Mouse (Mus musculus) macrophage (primary cell): ENCODE measurements around the gene Olfr502. TPM values are rescaled to one million over a fixed set of nuclear protein-coding genes. Genes with fewer than 3 reads are reported as not detected.
"Not testable (repeated sequence)": the region's sequence is repeated elsewhere in the genome, so short reads cannot be mapped to it uniquely, and the experiment has no call there.

Experiments
- H3K27ac ChIP-seq: fragments of 350-480 bp; formaldehyde crosslinking; 2 replicates; pipeline ENCODE4 v1.9.0; 2021
- H3K36me3 ChIP-seq: fragments of 350-480 bp; formaldehyde crosslinking; 2 replicates; pipeline ENCODE4 v1.9.0; 2021; ENCODE audit errors: inconsistent target
- H3K4me3 ChIP-seq: fragments of 350-480 bp; formaldehyde crosslinking; 2 replicates; pipeline ENCODE4 v1.9.0; 2021; ENCODE audit errors: inconsistent target
- H3K79me2 ChIP-seq: fragments of 350-480 bp; formaldehyde crosslinking; 2 replicates; pipeline ENCODE4 v1.9.0; 2021; ENCODE audit errors: inconsistent target
- WGBS: methylation state at CpG from one replicate; pipeline ENCODE4 v1.1.7; 2026; ENCODE audit warnings: inconsistent platforms; ENCODE audit not compliant: missing documents; 5-methylcytosine and 5-hydroxymethylcytosine counted together
- polyA plus RNA-seq: library from polyadenylated mRNA; stranded (reverse); fragments of 250-400 nt; gene quantifications from 3 replicates; pipeline ENCODE4 v1.2.4, GENCODE M21; 2018; ENCODE audit warnings: inconsistent platforms
- total RNA-seq, 78 experiments: library from RNA; depleted of rRNA; stranded (reverse); fragments of 250-400 nt; gene quantifications; 1 replicate in 9 of 78; 2 replicates in 24 of 78; 3 replicates in 43 of 78; 4 replicates in 2 of 78; pipeline ENCODE4 v1.2.4; 2018; ENCODE audit warnings: inconsistent platforms in 56 of 78

Olfr502 gene
- not detected for total RNA-seq (2018; cell fraction: chromatin; rRNA removed)
- not detected for total RNA-seq (2018; cell fraction: cytosol; rRNA removed)
- not detected for total RNA-seq (2018; cell fraction: nucleus; rRNA removed)
- polyA plus RNA-seq = not detected in 3 replicates

GRCm38 (mm10) chr7:108524965-108525364, at the start of gene Olfr502:
Gene Olfr502, minus strand, starts transcription at chr7:108525065.
- no peaks in the 10 kb centered on the region for H3K79me2 ChIP-seq
- no peak within 1 kb of the TSS for H3K27ac ChIP-seq
- WGBS = 79% methylated on average over 1 of the region's 1 CpGs

GRCm38 (mm10) chr7:108565693-108566092, 40.8 kb upstream of the Olfr502 start, which contains the start of gene Olfr504:
Gene Olfr504, minus strand, starts transcription at chr7:108565793.
- 78% methylated on average over 1 of the region's 1 CpGs for WGBS
- Histone ChIP-seq H3K79me2 (no peaks in the 10 kb centered on the region), H3K4me3 (no peak within 1 kb of the TSS), H3K27ac (no peak within 1 kb of the TSS), H3K36me3 (no peaks in the 10 kb centered on the region)

More at GRCm38 (mm10) chr7:108524965-108525364, at the start of gene Olfr502:
- no peaks in the 10 kb centered on the region for H3K36me3 ChIP-seq
- no peak within 1 kb of the TSS for H3K4me3 ChIP-seq

- not testable (repeated sequence) for H3K79me2 ChIP-seq, H3K4me3 ChIP-seq, H3K36me3 ChIP-seq, H3K27ac ChIP-seq
- WGBS = 13% methylated on average over 1 of the region's 1 CpGs
These were observed 19.4 kb upstream of the Olfr502 start, which contains the start of gene Olfr503 for GRCm38 (mm10) chr7:108544227-108544626. Gene Olfr503, plus strand, starts transcription at chr7:108544527.

- no peak overlapping the region for H3K4me3 ChIP-seq
- 91% methylated on average over 13 of the region's 13 CpGs for WGBS
- H3K27ac ChIP-seq = no peak overlapping the region
- H3K79me2 ChIP-seq = no peaks in the 10 kb centered on the region
- no peaks in the 10 kb centered on the region for H3K36me3 ChIP-seq
These were observed 17.6 kb upstream of the Olfr502 start for GRCm38 (mm10) chr7:108542416-108542815.

Other genes starting within 250 kb of the Olfr502 start
- gene Olfr490, start 236.1 kb downstream of the Olfr502 start, polyA plus RNA-seq = not detected in 3 replicates
- gene Olfr491, start 211.6 kb downstream of the Olfr502 start, polyA plus RNA-seq = not detected in 3 replicates
- gene Olfr492, start 201.4 kb downstream of the Olfr502 start, polyA plus RNA-seq = not detected in 3 replicates
- gene Olfr493, start 178.1 kb downstream of the Olfr502 start, polyA plus RNA-seq = not detected in 3 replicates
- not detected in 3 replicates for gene Olfr494, start 159.7 kb downstream of the Olfr502 start, polyA plus RNA-seq
- gene Olfr495, start 131.9 kb downstream of the Olfr502 start, polyA plus RNA-seq = not detected in 3 replicates
- gene Olfr497, start 104.6 kb downstream of the Olfr502 start, polyA plus RNA-seq = not detected in 3 replicates
- gene Olfr498, start 59.7 kb downstream of the Olfr502 start, polyA plus RNA-seq = not detected in 3 replicates
- gene Olfr503, start 19.5 kb upstream of the Olfr502 start, polyA plus RNA-seq = not detected in 3 replicates
- gene Olfr504, start 40.7 kb upstream of the Olfr502 start, polyA plus RNA-seq = not detected in 3 replicates
- not detected in 3 replicates for gene Olfr506, start 85.7 kb upstream of the Olfr502 start, polyA plus RNA-seq
- not detected in 3 replicates for gene Olfr507, start 96.7 kb upstream of the Olfr502 start, polyA plus RNA-seq
- gene Olfr508, start 104.9 kb upstream of the Olfr502 start, polyA plus RNA-seq = not detected in 3 replicates
- not detected in 3 replicates for gene Olfr509, start 126.8 kb upstream of the Olfr502 start, polyA plus RNA-seq
- not detected in 3 replicates for gene Olfr510, start 141.4 kb upstream of the Olfr502 start, polyA plus RNA-seq
- not detected in 3 replicates for gene Olfr512, start 188.3 kb upstream of the Olfr502 start, polyA plus RNA-seq
- gene Olfr513, start 225.9 kb upstream of the Olfr502 start, polyA plus RNA-seq = not detected in 3 replicates